Mouse (Mus musculus) brain, embryonic 14.5 days (tissue): Measurements from ENCODE around the gene Mctp2. TPM values are rescaled to one million over a fixed set of nuclear protein-coding genes. Genes with fewer than 3 reads are reported as not detected.

Source experiments
- DNase-seq: peaks from one replicate; pipeline ENCODE4 v3.0.0-alpha.2; 2011; ENCODE audit warnings: low read depth
- CTCF ChIP-seq: fragments of 200-500 bp; IDR thresholded peaks from 2 replicates; pipeline ENCODE4 v1.5.1; 2012; ENCODE audit warnings: inconsistent platforms, mild to moderate bottlenecking, moderate library complexity, borderline replicate concordance; ENCODE audit not compliant: insufficient read depth, insufficient read length; ENCODE audit errors: extremely low read depth
- POLR2A ChIP-seq: fragments of 200-500 bp; IDR thresholded peaks from 2 replicates; pipeline ENCODE4 v1.6.1; 2012; ENCODE audit warnings: mild to moderate bottlenecking, inconsistent platforms, borderline replicate concordance; ENCODE audit not compliant: poor library complexity, insufficient read depth, insufficient read length, severe bottlenecking; ENCODE audit errors: extremely low read depth
- polyA plus RNA-seq: library from polyadenylated mRNA; depleted of rRNA; stranded (reverse); fragments of >200 nt; gene quantifications from 2 replicates; pipeline ENCODE4 v1.2.3, GENCODE M21; 2012

The Mctp2 gene
- polyA plus RNA-seq, 1 experiment, result 0.36 TPM

- DNase-seq, result peak; percentile 35
- no peak; the same call in 1 of the 2 replicates for TF ChIP-seq CTCF
- TF ChIP-seq POLR2A, result no peak
Measured at GRCm38 (mm10) chr7:72222532-72222931, 83.9 kb downstream of the Mctp2 start.

- no peak for DNase-seq
- TF ChIP-seq CTCF (no peak), POLR2A (no peak)
Measured at GRCm38 (mm10) chr7:72218048-72218447, 88.4 kb downstream of the Mctp2 start.

DNA sequence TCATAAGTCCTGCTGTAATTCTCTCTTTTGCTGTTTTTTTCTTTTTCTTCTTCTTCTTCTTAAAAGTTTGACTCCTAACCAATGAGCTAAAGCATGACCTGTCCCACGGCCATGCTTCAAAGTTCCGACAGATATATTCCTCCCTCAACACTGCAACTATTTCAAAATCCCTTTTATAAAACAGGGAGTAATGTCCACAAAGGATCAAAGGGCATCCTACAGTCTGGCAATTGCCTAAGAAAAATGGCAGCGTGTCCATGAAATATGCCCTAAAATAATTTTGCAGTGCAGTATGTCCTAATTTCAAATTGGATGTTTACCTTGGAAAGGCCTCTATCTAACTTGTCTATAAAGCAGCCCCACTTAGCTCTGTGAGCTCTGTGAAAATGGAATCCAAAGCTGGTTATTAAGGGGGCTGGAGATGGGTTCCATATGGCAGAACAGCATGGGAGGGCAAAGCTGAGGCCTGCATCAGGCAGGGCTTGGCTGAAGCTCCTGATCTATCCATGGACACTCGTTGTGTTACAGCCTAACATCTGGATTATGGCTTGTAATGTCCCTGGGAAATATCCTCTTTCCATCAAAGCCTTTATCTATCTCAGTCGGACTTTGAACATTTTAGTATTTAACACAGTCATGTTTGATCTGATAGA lies 90.7 kb downstream of the Mctp2 start:
- TF ChIP-seq POLR2A (no peak), CTCF (no peak)

GRCm38 (mm10) chr7:72210201-72210600 lies 96.2 kb downstream of the Mctp2 start:
- DNase-seq, result no peak

More for the DNA sequence above, 90.7 kb downstream of the Mctp2 start:
- DNase-seq, result no peak

GRCm38 (mm10) chr7:72209296-72209695 lies 97.1 kb downstream of the Mctp2 start:
- DNase-seq, result no peak
- TF ChIP-seq POLR2A (no peak), CTCF (no peak)

More at GRCm38 (mm10) chr7:72210201-72210600, 96.2 kb downstream of the Mctp2 start:
- TF ChIP-seq CTCF (no peak), POLR2A (no peak)

- no peak for DNase-seq
- TF ChIP-seq POLR2A, result no peak
- no peak for TF ChIP-seq CTCF
Measured at GRCm38 (mm10) chr7:72206841-72207240, 99.6 kb downstream of the Mctp2 start.

DNA sequence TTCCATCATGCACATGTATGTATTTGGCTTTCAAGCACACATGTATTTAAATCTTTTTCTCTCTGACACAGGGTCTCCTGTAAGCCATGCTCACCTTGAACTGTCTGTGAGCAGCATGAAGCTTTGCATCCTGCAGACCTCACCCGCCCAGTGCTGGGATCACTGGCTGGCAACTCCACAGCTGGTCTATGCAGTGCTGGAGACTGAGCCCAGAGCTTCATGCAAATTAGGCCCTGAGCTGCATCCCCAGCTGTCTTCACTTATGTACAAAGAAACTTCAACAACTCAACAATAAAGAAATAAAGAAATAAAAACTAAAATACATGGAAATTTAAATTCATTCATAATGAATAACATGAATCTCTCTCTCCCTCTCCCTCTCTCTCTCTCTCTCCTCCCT lies 110.7 kb downstream of the Mctp2 start:
- peak; percentile 40 for DNase-seq
- no peak for TF ChIP-seq POLR2A

GRCm38 (mm10) chr7:72193304-72193703 lies 113.1 kb downstream of the Mctp2 start:
- no peak for DNase-seq
- TF ChIP-seq POLR2A (no peak), CTCF (peak; percentile 7; the same call in 1 of the 2 replicates)

DNA sequence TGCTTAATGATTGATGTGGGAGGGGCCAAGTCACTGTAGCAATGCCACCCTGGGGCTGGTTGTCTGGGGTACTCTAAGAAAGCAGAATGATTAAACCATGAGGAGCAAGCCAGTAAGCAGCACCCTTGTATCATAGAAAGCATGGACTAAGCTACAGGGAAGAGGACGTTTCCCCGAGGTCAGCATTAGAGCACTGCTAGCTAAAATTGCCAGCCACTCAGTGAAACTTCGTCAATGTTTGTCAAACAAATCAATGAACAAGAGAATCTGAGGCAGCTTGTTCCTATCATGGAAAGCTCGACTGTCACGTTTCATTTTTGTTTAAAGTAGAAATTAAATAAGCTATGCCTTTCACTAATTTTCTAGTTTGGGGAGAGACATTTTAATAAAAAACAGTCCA lies 124.8 kb downstream of the Mctp2 start:
- TF ChIP-seq CTCF (no peak), POLR2A (no peak)
- no peak for DNase-seq

GRCm38 (mm10) chr7:72169320-72169719 lies 137.1 kb downstream of the Mctp2 start:
- no peak for TF ChIP-seq CTCF
- TF ChIP-seq POLR2A, result no peak
- no peak for DNase-seq

GRCm38 (mm10) chr7:72165726-72166701 lies 140.4 kb downstream of the Mctp2 start:
- DNase-seq, result no peak
- no peak for TF ChIP-seq CTCF
- no peak for TF ChIP-seq POLR2A
